Mouse (Mus musculus): ENCODE results near the gene Auh.

The Auh gene

GRCm38 (mm10) chr13:52793434-52793989 lies 136.0 kb downstream of the Auh start:
- DNase-seq: no peak

- DNase-seq: no peak
These were observed 137.1 kb downstream of the Auh start for GRCm38 (mm10) chr13:52792242-52792844.

- DNase-seq: no peak
These were observed 138.6 kb downstream of the Auh start for GRCm38 (mm10) chr13:52790894-52791293.
